Mouse (Mus musculus) layer of hippocampus, adult 9-11 months (tissue): Measurements from ENCODE around the gene Tbcel.

ENCODE experiments used
- DNase-seq: peaks from one replicate; pipeline ENCODE4 v3.0.0; 2022

Tbcel gene

GRCm38 (mm10) chr9:42484667-42485066, 22.9 kb downstream of the Tbcel start:
- DNase-seq: no peak

GRCm38 (mm10) chr9:42482944-42483343, 24.7 kb downstream of the Tbcel start:
- DNase-seq: no peak

- no peak for DNase-seq
Observed at GRCm38 (mm10) chr9:42476166-42476565, 31.4 kb downstream of the Tbcel start.

GRCm38 (mm10) chr9:42474244-42474643, 33.4 kb downstream of the Tbcel start:
- no peak for DNase-seq

- peak; percentile 97 for DNase-seq
Observed at GRCm38 (mm10) chr9:42471921-42472747, 35.5 kb downstream of the Tbcel start.

- DNase-seq: peak; percentile 44
Observed at GRCm38 (mm10) chr9:42471214-42471613, 36.4 kb downstream of the Tbcel start.

- DNase-seq: no peak
Observed at GRCm38 (mm10) chr9:42469323-42469722, 38.3 kb downstream of the Tbcel start.

GRCm38 (mm10) chr9:42468360-42468759, 39.2 kb downstream of the Tbcel start:
- no peak for DNase-seq

- DNase-seq: no peak
Observed at GRCm38 (mm10) chr9:42467116-42467815, 40.3 kb downstream of the Tbcel start.

- no peak for DNase-seq
Observed at GRCm38 (mm10) chr9:42465661-42466091, 41.9 kb downstream of the Tbcel start.

GRCm38 (mm10) chr9:42464181-42464580, 43.4 kb downstream of the Tbcel start:
- no peak for DNase-seq

- DNase-seq: no peak
Observed at GRCm38 (mm10) chr9:42463220-42463989, 44.2 kb downstream of the Tbcel start.

- DNase-seq: no peak
Observed at GRCm38 (mm10) chr9:42462585-42463219, 44.9 kb downstream of the Tbcel start.

GRCm38 (mm10) chr9:42461390-42462108, 46.1 kb downstream of the Tbcel start:
- no peak for DNase-seq

- no peak for DNase-seq
Observed at GRCm38 (mm10) chr9:42460353-42460752, 47.3 kb downstream of the Tbcel start.

- no peak for DNase-seq
Observed at GRCm38 (mm10) chr9:42459736-42460135, 47.9 kb downstream of the Tbcel start.

GRCm38 (mm10) chr9:42458741-42459515, 48.7 kb downstream of the Tbcel start:
- DNase-seq: no peak

- no peak for DNase-seq
Observed at GRCm38 (mm10) chr9:42457501-42457900, 50.1 kb downstream of the Tbcel start.

- no peak for DNase-seq
Observed at GRCm38 (mm10) chr9:42454364-42454763, 53.2 kb downstream of the Tbcel start.

GRCm38 (mm10) chr9:42449043-42449442, 58.6 kb downstream of the Tbcel start:
- no peak for DNase-seq

GRCm38 (mm10) chr9:42442100-42442499, 65.5 kb downstream of the Tbcel start:
- DNase-seq: no peak
